Mouse (Mus musculus) CH12.LX (cell line): ENCODE data around the gene Nr2e1. TPM values are rescaled to one million over a fixed set of nuclear protein-coding genes. Genes with fewer than 3 reads are reported as not detected.

Experiments
- DNase-seq: peaks from one replicate; pipeline ENCODE4 v3.0.0-alpha.2; 2013; ENCODE audit errors: extremely low read depth
- H3K27ac ChIP-seq: 2 replicates; pipeline ENCODE4 v1.5.1; 2012; ENCODE audit warnings: low read depth, mild to moderate bottlenecking, control low read depth, moderate library complexity; ENCODE audit not compliant: insufficient read depth
- H3K27me3 ChIP-seq: replicated peaks from 2 replicates; pipeline ENCODE3; 2012; ENCODE audit warnings: inconsistent platforms
- H3K36me3 ChIP-seq, 2 experiments: replicated peaks in 1 of 2; 2 replicates each; pipeline versions ENCODE3 to v1.6.1; 2012; ENCODE audit warnings: inconsistent platforms in 1 of 2, low read length in 1 of 2, mild to moderate bottlenecking in 1 of 2, mixed read lengths in 1 of 2, moderate library complexity in 1 of 2; ENCODE audit not compliant: control insufficient read depth in 1 of 2, insufficient read depth in 1 of 2
- H3K4me1 ChIP-seq, 2 experiments: 2 replicates each; pipeline ENCODE4 v1.6.1; 2012; ENCODE audit warnings: inconsistent platforms in 1 of 2, moderate library complexity in 1 of 2; ENCODE audit not compliant: insufficient read depth in 2 of 2, control insufficient read depth in 1 of 2
- H3K4me2 ChIP-seq: 2 replicates; pipeline ENCODE4 v1.6.1; 2012; ENCODE audit warnings: low read depth, mild to moderate bottlenecking, control low read depth; ENCODE audit not compliant: poor library complexity, insufficient read depth, severe bottlenecking
- H3K4me3 ChIP-seq, 3 experiments: fragments of 150-350 bp in 1 of 3; sonication (generic) in 1 of 3; replicated peaks in 1 of 3; 2 replicates each; pipeline versions ENCODE3 to v1.5.1; 2011 to 2012; ENCODE audit warnings: low read depth in 2 of 3, low read length in 2 of 3, mild to moderate bottlenecking in 2 of 3, moderate library complexity in 2 of 3, control low read depth in 1 of 3, improper control_type of control experiment in 1 of 3, inconsistent platforms in 1 of 3, mixed read lengths in 1 of 3; ENCODE audit not compliant: poor library complexity in 1 of 3
- H3K79me2 ChIP-seq: replicated peaks from 2 replicates; pipeline ENCODE4 v1.6.1; 2012; ENCODE audit warnings: mild to moderate bottlenecking, moderate library complexity; ENCODE audit not compliant: control insufficient read depth, poor library complexity, insufficient read depth, severe bottlenecking; ENCODE audit errors: extremely low read depth
- H3K9ac ChIP-seq: 2 replicates; pipeline ENCODE4 v1.6.1; 2012; ENCODE audit warnings: low read depth, mild to moderate bottlenecking, control low read depth, moderate library complexity; ENCODE audit not compliant: insufficient read depth
- H3K9me3 ChIP-seq: replicated peaks from 2 replicates; pipeline ENCODE3; 2012; ENCODE audit warnings: low read length, inconsistent platforms, mixed read lengths
- BHLHE40 ChIP-seq: IDR thresholded peaks from 2 replicates; pipeline ENCODE4 v1.6.1; 2011; ENCODE audit warnings: mild to moderate bottlenecking, low read depth, low read length, improper control_type of control experiment
- CHD1 ChIP-seq: IDR thresholded peaks from 2 replicates; pipeline ENCODE4 v1.6.1; 2012; ENCODE audit warnings: low read depth, low read length, improper control_type of control experiment, inconsistent platforms
- CTCF ChIP-seq, 2 experiments: IDR thresholded peaks in 1 of 2; conservative IDR thresholded peaks in 1 of 2; 2 replicates each; pipeline ENCODE4 v1.5.1; 2011 to 2012; ENCODE audit warnings: low read depth in 2 of 2, low read length in 2 of 2, improper control_type of control experiment in 1 of 2, inconsistent platforms in 1 of 2, mild to moderate bottlenecking in 1 of 2, moderate library complexity in 1 of 2
- ETS1 ChIP-seq: conservative IDR thresholded peaks from 2 replicates; pipeline ENCODE4 v1.6.1; 2012; ENCODE audit warnings: low read depth, mild to moderate bottlenecking, inconsistent platforms, low read length, improper control_type of control experiment, moderate library complexity
- GABPA ChIP-seq: IDR thresholded peaks from 2 replicates; pipeline ENCODE4 v1.6.1; 2012; ENCODE audit warnings: low read depth, low read length, improper control_type of control experiment, inconsistent platforms; ENCODE audit not compliant: insufficient replicate concordance
- HCFC1 ChIP-seq: IDR thresholded peaks from 2 replicates; pipeline ENCODE4 v1.6.1; 2012; ENCODE audit warnings: low read depth, mild to moderate bottlenecking, inconsistent platforms, low read length, improper control_type of control experiment
- IRF4 ChIP-seq: IDR thresholded peaks from 2 replicates; pipeline ENCODE4 v1.6.1; 2014; ENCODE audit warnings: low read depth, mild to moderate bottlenecking, inconsistent platforms, low read length, improper control_type of control experiment
- JUND ChIP-seq: conservative IDR thresholded peaks from 2 replicates; pipeline ENCODE4 v1.6.1; 2011; ENCODE audit warnings: low read depth, low read length, improper control_type of control experiment
- MAX ChIP-seq: IDR thresholded peaks from 2 replicates; pipeline ENCODE4 v1.6.1; 2011; ENCODE audit warnings: low read length, improper control_type of control experiment
- MYC ChIP-seq: IDR thresholded peaks from 2 replicates; pipeline ENCODE4 v1.6.1; 2011; ENCODE audit warnings: low read depth, mild to moderate bottlenecking, improper control_type of control experiment, low read length
- NRF1 ChIP-seq: IDR thresholded peaks from 2 replicates; pipeline ENCODE4 v1.6.1; 2014; ENCODE audit warnings: low read depth, mild to moderate bottlenecking, inconsistent platforms, low read length, improper control_type of control experiment, moderate library complexity
- POLR2A ChIP-seq: IDR thresholded peaks from 2 replicates; pipeline ENCODE4 v1.6.1; 2011; ENCODE audit warnings: low read depth, mild to moderate bottlenecking, improper control_type of control experiment, low read length
- POLR2AphosphoS2 ChIP-seq: IDR thresholded peaks from 2 replicates; pipeline ENCODE4 v1.6.1; 2011; ENCODE audit warnings: low read depth, low read length, improper control_type of control experiment
- RAD21 ChIP-seq: IDR thresholded peaks from 2 replicates; pipeline ENCODE4 v1.6.1; 2011; ENCODE audit warnings: low read depth, mild to moderate bottlenecking, low read length, improper control_type of control experiment, moderate library complexity
- SIN3A ChIP-seq: IDR thresholded peaks from 2 replicates; pipeline ENCODE4 v1.6.1; 2012; ENCODE audit warnings: low read length, improper control_type of control experiment, inconsistent platforms
- SMC3 ChIP-seq: IDR thresholded peaks from 2 replicates; pipeline ENCODE4 v1.6.1; 2011; ENCODE audit warnings: low read depth, low read length, improper control_type of control experiment
- TBP ChIP-seq: conservative IDR thresholded peaks from 2 replicates; pipeline ENCODE4 v1.6.1; 2011; ENCODE audit warnings: low read depth, low read length, improper control_type of control experiment
- UBTF ChIP-seq: IDR thresholded peaks from 2 replicates; pipeline ENCODE4 v1.6.1; 2012; ENCODE audit warnings: low read depth, mild to moderate bottlenecking, inconsistent platforms, low read length, improper control_type of control experiment, moderate library complexity
- USF1 ChIP-seq: IDR thresholded peaks from 2 replicates; pipeline ENCODE4 v1.6.1; 2014; ENCODE audit warnings: low read depth, mild to moderate bottlenecking, inconsistent platforms, low read length, improper control_type of control experiment
- dilution Hi-C: fragments of 300-500 bp; cut with MboI; formaldehyde crosslinking; loops from 2 replicates; pipeline ENCODE4 v1.14.3; 2020; ENCODE audit warnings: low sequenced_read_pairs; ENCODE audit not compliant: extremely low pct_unique_long_range_greater_than_20kb, extremely low pct_ligation_motif_present
- in situ Hi-C: fragments of 300-500 bp; cut with MboI; formaldehyde crosslinking; loops from 3 replicates; pipeline ENCODE4 v1.14.3; 2019; ENCODE audit warnings: low sequenced_read_pairs, low pct_ligation_motif_present, low pct_unique_long_range_greater_than_20kb, mixed read lengths
- polyA plus RNA-seq: library from polyadenylated mRNA; unstranded; fragments of >175 nt; gene quantifications from 2 replicates; pipeline ENCODE4 v1.2.1, GENCODE M21; 2012; ENCODE audit warnings: low read depth; ENCODE audit not compliant: insufficient read length
- total RNA-seq, 2 experiments: library from RNA; depleted of rRNA; stranded (reverse); fragments of 300-350 nt in 1 of 2; fragments of >200 nt in 1 of 2; gene quantifications; 2 replicates each; pipeline ENCODE4 v1.2.3; 2012 to 2014

Gene Nr2e1
- total and polyA plus RNA-seq, 3 experiments, result not detected

- Histone ChIP-seq H3K9ac (no peak overlapping the region), H3K4me3 (no peak overlapping the region), H3K79me2 (no peaks in the 10 kb centered on the region), H3K27me3 (no peaks in the 10 kb centered on the region), H3K27ac (no peak overlapping the region), H3K36me3 (no peaks in the 10 kb centered on the region), H3K9me3 (peaks cover 24% of the 10 kb centered on the region), H3K4me1 (no peaks in the 10 kb centered on the region), H3K4me2 (no peak overlapping the region)
- dilution Hi-C loops (no loop called here), in situ Hi-C loops (no loop called here)
- no peak for DNase-seq
- TF ChIP-seq MYC (no peak), POLR2AphosphoS2 (no peak)
Observed at GRCm38 (mm10) chr10:42580951-42581277, 2.5 kb downstream of the Nr2e1 start.

- DNase-seq, result no peak
- no peak overlapping the region for H3K27ac ChIP-seq
- H3K9me3 ChIP-seq, result peaks cover 24% of the 10 kb centered on the region
- no peak overlapping the region for H3K4me2 ChIP-seq
- dilution Hi-C loops (no loop called here), in situ Hi-C loops (no loop called here)
- no peak overlapping the region for H3K4me3 ChIP-seq
- H3K4me1 ChIP-seq, result no peaks in the 10 kb centered on the region
- no peaks in the 10 kb centered on the region for H3K36me3 ChIP-seq
- H3K27me3 ChIP-seq, result no peaks in the 10 kb centered on the region
- H3K79me2 ChIP-seq, result no peaks in the 10 kb centered on the region
- no peak for TF ChIP-seq IRF4
- no peak for TF ChIP-seq GABPA
- no peak for TF ChIP-seq MAX
- no peak for TF ChIP-seq BHLHE40
- TF ChIP-seq ETS1, result no peak
- no peak for TF ChIP-seq RAD21
- TF ChIP-seq POLR2A, result no peak
- no peak for TF ChIP-seq JUND
- TF ChIP-seq CTCF (conservative IDR thresholded peaks at IDR 0.05 in 1 of 2, IDR thresholded peaks at IDR 0.05 in 1 of 2; ENCODE audit: low read depth in 2 of 2, low read length in 2 of 2), result no peak
- no peak for TF ChIP-seq SIN3A
- no peak for TF ChIP-seq NRF1
- no peak for TF ChIP-seq SMC3
- no peak for TF ChIP-seq TBP
- TF ChIP-seq CHD1, result no peak
- no peak for TF ChIP-seq UBTF
- TF ChIP-seq USF1, result no peak
- TF ChIP-seq HCFC1, result no peak
- no peak overlapping the region for H3K9ac ChIP-seq
Observed at GRCm38 (mm10) chr10:42580131-42580950, 3.1 kb downstream of the Nr2e1 start.
